Mouse (Mus musculus): Measurements from ENCODE around the gene As3mt. TPM values are rescaled to one million over a fixed set of nuclear protein-coding genes. Genes with fewer than 3 reads are reported as not detected.

The As3mt gene
- polyA plus RNA-seq, 1 experiment from 2014 or later, result 31.6 TPM

DNA sequence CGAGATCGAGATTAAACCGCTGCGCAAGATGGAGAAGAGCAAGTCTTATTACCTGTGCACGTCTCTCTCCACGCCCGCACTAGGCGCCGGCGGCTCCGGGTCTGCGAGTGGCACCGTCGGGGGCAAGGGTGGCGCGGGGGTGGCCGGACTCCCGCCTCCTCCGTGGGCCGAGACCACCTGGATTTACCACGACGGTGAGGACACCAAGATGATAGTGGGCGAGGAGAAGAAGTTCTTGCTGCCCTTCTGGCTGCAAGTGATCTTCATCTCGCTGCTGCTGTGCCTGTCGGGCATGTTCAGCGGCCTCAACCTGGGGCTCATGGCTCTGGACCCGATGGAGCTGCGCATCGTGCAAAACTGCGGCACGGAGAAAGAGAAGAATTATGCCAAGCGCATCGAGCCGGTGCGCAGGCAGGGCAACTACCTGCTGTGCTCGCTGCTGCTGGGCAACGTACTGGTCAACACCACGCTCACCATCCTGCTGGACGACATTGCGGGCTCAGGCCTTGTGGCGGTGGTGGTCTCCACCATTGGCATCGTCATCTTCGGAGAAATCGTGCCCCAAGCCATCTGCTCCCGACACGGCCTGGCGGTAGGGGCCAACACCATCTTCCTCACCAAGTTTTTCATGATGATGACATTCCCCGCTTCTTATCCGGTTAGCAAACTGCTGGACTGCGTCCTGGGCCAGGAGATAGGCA is 55.2 kb downstream of the As3mt start:
- Histone ChIP-seq H3K36me3 (ENCODE audit: control insufficient read depth, insufficient read depth, low read length) (no peaks in the 10 kb centered on the region), H3K9ac (ENCODE audit: low read depth, low read length) (peak overlapping the region; percentile 80), H3K4me2 (replicated peaks; ENCODE audit: low read depth, low read length) (peak overlapping the region; percentile 90), H3K27ac (ENCODE audit: low read depth, low read length) (peak overlapping the region; percentile 82), H3K27me3 (ENCODE audit: control insufficient read depth, insufficient read depth, low read length) (peaks cover 6% of the 10 kb centered on the region), H3K4me3 (ENCODE audit: low read depth, low read length) (peak overlapping the region; percentile 67), H3K4me1 (replicated peaks; ENCODE audit: control insufficient read depth, insufficient read depth, low read length) (peaks cover 5% of the 10 kb centered on the region; the same call in 1 of the 2 replicates), H3K9me3 (ENCODE audit: control insufficient read depth, low read length) (no peaks in the 10 kb centered on the region)
- ATAC-seq (ENCODE audit: low FRiP score) (no peak), DNase-seq (ENCODE audit: low spot score) (peak; percentile 62)
- WGBS, result 1% methylated on average over 50 of the region's 50 CpGs

DNA sequence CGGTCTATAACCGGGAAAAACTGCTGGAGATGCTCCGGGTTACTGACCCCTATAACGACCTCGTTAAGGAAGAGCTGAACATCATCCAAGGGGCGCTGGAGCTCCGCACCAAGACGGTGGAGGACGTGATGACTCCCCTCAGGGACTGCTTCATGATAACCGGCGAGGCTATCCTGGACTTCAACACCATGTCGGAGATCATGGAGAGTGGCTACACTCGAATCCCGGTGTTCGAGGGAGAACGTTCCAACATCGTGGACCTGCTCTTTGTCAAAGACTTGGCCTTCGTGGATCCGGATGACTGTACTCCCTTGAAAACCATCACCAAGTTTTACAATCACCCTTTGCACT is 55.7 kb downstream of the As3mt start:
- no peak for DNase-seq (ENCODE audit: low spot score)
- under 1% methylated on average over 19 of the region's 19 CpGs for WGBS
- no peak overlapping the region for H3K9ac ChIP-seq (ENCODE audit: low read depth, low read length)
- peaks cover 5% of the 10 kb centered on the region; the same call in 1 of the 2 replicates for H3K4me1 ChIP-seq (replicated peaks; ENCODE audit: control insufficient read depth, insufficient read depth, low read length)
- H3K27ac ChIP-seq (ENCODE audit: low read depth, low read length), result no peak overlapping the region
- peak overlapping the region; percentile 67 for H3K4me3 ChIP-seq (ENCODE audit: low read depth, low read length)
- no peaks in the 10 kb centered on the region for H3K9me3 ChIP-seq (ENCODE audit: control insufficient read depth, low read length)
- H3K4me2 ChIP-seq (replicated peaks; ENCODE audit: low read depth, low read length), result peak overlapping the region; percentile 90
- ATAC-seq (ENCODE audit: low FRiP score), result no peak
- H3K27me3 ChIP-seq (ENCODE audit: control insufficient read depth, insufficient read depth, low read length), result peaks cover 6% of the 10 kb centered on the region
- H3K36me3 ChIP-seq (ENCODE audit: control insufficient read depth, insufficient read depth, low read length), result no peaks in the 10 kb centered on the region

- DNase-seq (ENCODE audit: low spot score) (peak; percentile 23), ATAC-seq (ENCODE audit: low FRiP score) (no peak)
- peak overlapping the region; percentile 90 for H3K4me2 ChIP-seq (replicated peaks; ENCODE audit: low read depth, low read length)
- no peaks in the 10 kb centered on the region for H3K9me3 ChIP-seq (ENCODE audit: control insufficient read depth, low read length)
- peaks cover 5% of the 10 kb centered on the region; the same call in 1 of the 2 replicates for H3K4me1 ChIP-seq (replicated peaks; ENCODE audit: control insufficient read depth, insufficient read depth, low read length)
- H3K9ac ChIP-seq (ENCODE audit: low read depth, low read length), result no peak overlapping the region
- WGBS, result 6% methylated on average over 7 of the region's 7 CpGs
- H3K27ac ChIP-seq (ENCODE audit: low read depth, low read length), result no peak overlapping the region
- peaks cover 6% of the 10 kb centered on the region for H3K27me3 ChIP-seq (ENCODE audit: control insufficient read depth, insufficient read depth, low read length)
- H3K36me3 ChIP-seq (ENCODE audit: control insufficient read depth, insufficient read depth, low read length), result no peaks in the 10 kb centered on the region
- H3K4me3 ChIP-seq (ENCODE audit: low read depth, low read length), result peak overlapping the region; percentile 67
These were observed 56.1 kb downstream of the As3mt start for GRCm38 (mm10) chr19:46763356-46763755.

DNA sequence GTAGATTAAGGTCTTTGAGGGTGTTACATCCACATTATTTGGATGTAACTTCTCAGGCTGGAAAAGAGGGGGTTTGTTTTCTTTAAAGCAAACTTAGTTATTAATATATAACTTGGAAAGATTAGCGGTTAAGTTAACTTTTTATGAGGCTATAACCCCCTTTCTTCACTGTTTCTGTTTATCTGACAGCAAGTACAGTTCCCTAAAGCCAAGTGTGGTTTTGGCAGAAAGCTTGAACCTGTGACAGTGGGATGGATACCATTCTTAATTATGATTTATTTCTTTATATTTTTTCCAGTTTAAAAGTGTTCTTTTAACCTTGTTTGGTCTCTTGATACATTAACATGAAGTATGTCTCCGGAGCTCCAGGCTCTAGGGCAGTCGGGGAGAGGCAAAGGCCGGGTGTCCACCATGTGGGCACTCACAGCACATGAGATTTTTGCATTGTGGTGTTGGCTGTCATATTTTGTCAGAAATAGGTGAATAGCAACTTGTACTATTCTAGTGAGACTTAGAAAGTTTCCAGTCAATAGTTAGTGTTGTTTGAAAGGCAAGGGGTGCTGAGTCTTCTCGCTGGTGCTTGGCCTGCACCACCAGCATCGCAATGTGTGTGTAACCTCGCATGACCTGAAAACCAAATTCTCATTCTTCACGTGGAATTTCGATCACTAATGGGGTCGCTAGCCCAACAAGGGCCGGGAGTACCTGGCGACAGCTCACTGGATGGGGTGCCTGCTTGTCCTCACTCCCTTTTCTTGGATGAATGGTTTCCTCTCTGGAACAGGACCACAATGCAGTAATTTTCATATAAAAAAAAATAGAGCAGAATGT is 56.9 kb downstream of the As3mt start:
- Histone ChIP-seq H3K4me2 (replicated peaks; ENCODE audit: low read depth, low read length) (no peak overlapping the region), H3K9ac (ENCODE audit: low read depth, low read length) (no peak overlapping the region), H3K27me3 (ENCODE audit: control insufficient read depth, insufficient read depth, low read length) (peaks cover 6% of the 10 kb centered on the region), H3K9me3 (ENCODE audit: control insufficient read depth, low read length) (no peaks in the 10 kb centered on the region), H3K27ac (ENCODE audit: low read depth, low read length) (no peak overlapping the region), H3K4me1 (replicated peaks; ENCODE audit: control insufficient read depth, insufficient read depth, low read length) (peaks cover 5% of the 10 kb centered on the region; the same call in 1 of the 2 replicates), H3K36me3 (ENCODE audit: control insufficient read depth, insufficient read depth, low read length) (no peaks in the 10 kb centered on the region), H3K4me3 (ENCODE audit: low read depth, low read length) (no peak overlapping the region)
- ATAC-seq (ENCODE audit: low FRiP score) (no peak), DNase-seq (ENCODE audit: low spot score) (peak; percentile 10)
- WGBS, result 52% methylated on average over 12 of the region's 12 CpGs

- DNase-seq (ENCODE audit: low spot score) (peak; percentile 16), ATAC-seq (ENCODE audit: low FRiP score) (no peak)
- H3K4me1 ChIP-seq (replicated peaks; ENCODE audit: control insufficient read depth, insufficient read depth, low read length), result peaks cover 5% of the 10 kb centered on the region; the same call in 1 of the 2 replicates
- H3K4me2 ChIP-seq (replicated peaks; ENCODE audit: low read depth, low read length), result no peak overlapping the region
- H3K4me3 ChIP-seq (ENCODE audit: low read depth, low read length), result no peak overlapping the region
- H3K9ac ChIP-seq (ENCODE audit: low read depth, low read length), result no peak overlapping the region
- WGBS, result 62% methylated on average over 9 of the region's 9 CpGs
- peaks cover 6% of the 10 kb centered on the region for H3K27me3 ChIP-seq (ENCODE audit: control insufficient read depth, insufficient read depth, low read length)
- no peak overlapping the region for H3K27ac ChIP-seq (ENCODE audit: low read depth, low read length)
- H3K36me3 ChIP-seq (ENCODE audit: control insufficient read depth, insufficient read depth, low read length), result no peaks in the 10 kb centered on the region
- H3K9me3 ChIP-seq (ENCODE audit: control insufficient read depth, low read length), result no peaks in the 10 kb centered on the region
These were observed 57.5 kb downstream of the As3mt start for GRCm38 (mm10) chr19:46764763-46765117.

GRCm38 (mm10) chr19:46766125-46766524 is 58.9 kb downstream of the As3mt start:
- no peak overlapping the region for H3K4me2 ChIP-seq (replicated peaks; ENCODE audit: low read depth, low read length)
- WGBS, result 65% methylated on average over 5 of the region's 5 CpGs
- no peak overlapping the region for H3K9ac ChIP-seq (ENCODE audit: low read depth, low read length)
- H3K27ac ChIP-seq (ENCODE audit: low read depth, low read length), result no peak overlapping the region
- H3K4me1 ChIP-seq (replicated peaks; ENCODE audit: control insufficient read depth, insufficient read depth, low read length), result peaks cover 5% of the 10 kb centered on the region; the same call in 1 of the 2 replicates
- no peak for ATAC-seq (ENCODE audit: low FRiP score)
- no peak overlapping the region for H3K4me3 ChIP-seq (ENCODE audit: low read depth, low read length)
- DNase-seq (ENCODE audit: low spot score), result no peak
- H3K9me3 ChIP-seq (ENCODE audit: control insufficient read depth, low read length), result no peaks in the 10 kb centered on the region
- H3K36me3 ChIP-seq (ENCODE audit: control insufficient read depth, insufficient read depth, low read length), result no peaks in the 10 kb centered on the region
- H3K27me3 ChIP-seq (ENCODE audit: control insufficient read depth, insufficient read depth, low read length), result peaks cover 6% of the 10 kb centered on the region

DNA sequence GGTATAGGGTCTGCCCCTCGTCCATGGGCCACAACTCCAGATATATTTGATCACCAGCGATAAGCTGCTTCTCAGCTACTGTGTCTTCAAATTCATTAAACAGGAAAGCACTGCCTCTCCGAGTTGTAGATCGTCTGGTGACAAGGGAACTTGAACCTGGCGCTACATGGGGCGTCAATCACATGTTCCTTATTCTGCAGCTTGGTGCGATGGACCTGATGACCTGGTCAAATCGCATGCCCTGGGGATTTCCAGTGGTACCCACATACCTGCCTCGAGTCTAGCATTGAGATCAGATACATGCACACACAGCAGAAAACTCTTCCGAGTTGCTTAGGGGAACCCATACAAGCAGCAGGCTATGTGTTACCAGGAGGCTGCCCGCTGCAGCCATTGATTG is 62.5 kb downstream of the As3mt start:
- H3K4me3 ChIP-seq (ENCODE audit: low read depth, low read length), result no peak overlapping the region
- DNase-seq (ENCODE audit: low spot score), result no peak
- no peaks in the 10 kb centered on the region for H3K27me3 ChIP-seq (ENCODE audit: control insufficient read depth, insufficient read depth, low read length)
- 91% methylated on average over 11 of the region's 11 CpGs for WGBS
- H3K36me3 ChIP-seq (ENCODE audit: control insufficient read depth, insufficient read depth, low read length), result no peaks in the 10 kb centered on the region
- H3K4me1 ChIP-seq (replicated peaks; ENCODE audit: control insufficient read depth, insufficient read depth, low read length), result no peaks in the 10 kb centered on the region
- H3K4me2 ChIP-seq (replicated peaks; ENCODE audit: low read depth, low read length), result no peak overlapping the region
- no peak overlapping the region for H3K27ac ChIP-seq (ENCODE audit: low read depth, low read length)
- no peaks in the 10 kb centered on the region for H3K9me3 ChIP-seq (ENCODE audit: control insufficient read depth, low read length)
- no peak overlapping the region for H3K9ac ChIP-seq (ENCODE audit: low read depth, low read length)
- no peak for ATAC-seq (ENCODE audit: low FRiP score)

DNA sequence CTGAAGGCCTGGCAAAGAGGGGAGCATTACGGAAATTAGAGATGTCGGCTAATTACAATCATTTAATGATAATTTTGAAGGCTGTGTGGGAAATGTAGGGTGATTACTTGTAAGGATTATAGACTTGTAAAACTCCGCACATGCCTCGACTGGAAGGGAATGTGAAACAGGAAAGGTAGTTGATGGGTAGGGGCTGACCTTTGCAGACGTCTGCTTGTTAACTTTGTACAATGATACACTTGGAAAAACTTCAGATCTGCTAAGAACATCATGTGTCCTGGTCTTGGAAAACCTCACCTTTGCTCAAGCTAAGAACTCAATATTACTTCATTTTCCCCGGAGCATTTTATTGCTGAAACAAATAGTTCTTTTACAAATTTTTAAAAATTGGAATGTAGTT is 64.5 kb downstream of the As3mt start:
- no peak overlapping the region for H3K4me3 ChIP-seq (ENCODE audit: low read depth, low read length)
- 87% methylated on average over 6 of the region's 6 CpGs for WGBS

More for the DNA sequence above, 64.5 kb downstream of the As3mt start:
- no peak overlapping the region for H3K27ac ChIP-seq (ENCODE audit: low read depth, low read length)
- no peaks in the 10 kb centered on the region for H3K9me3 ChIP-seq (ENCODE audit: control insufficient read depth, low read length)
- DNase-seq (ENCODE audit: low spot score) (no peak), ATAC-seq (ENCODE audit: low FRiP score) (no peak)
- no peaks in the 10 kb centered on the region for H3K4me1 ChIP-seq (replicated peaks; ENCODE audit: control insufficient read depth, insufficient read depth, low read length)
- no peaks in the 10 kb centered on the region for H3K36me3 ChIP-seq (ENCODE audit: control insufficient read depth, insufficient read depth, low read length)
- no peak overlapping the region for H3K9ac ChIP-seq (ENCODE audit: low read depth, low read length)
- H3K27me3 ChIP-seq (ENCODE audit: control insufficient read depth, insufficient read depth, low read length), result no peaks in the 10 kb centered on the region
- no peak overlapping the region for H3K4me2 ChIP-seq (replicated peaks; ENCODE audit: low read depth, low read length)

All from hindbrain, embryonic 11.5 days (tissue).